Mouse (Mus musculus): ENCODE results near the gene Frs2. TPM values are rescaled to one million over a fixed set of nuclear protein-coding genes. Genes with fewer than 3 reads are reported as not detected.
A peak's percentile ranks its signal among the peaks of the same experiment; 100 is the strongest.

Frs2 gene
- polyA plus RNA-seq, 1 experiment from 2014 or later, result 11.9 TPM

GRCm38 (mm10) chr10:117150764-117151163, 2.4 kb upstream of the Frs2 start:
- no peaks in the 10 kb centered on the region for H3K27me3 ChIP-seq (ENCODE audit: control insufficient read depth, insufficient read depth, low read length)
- H3K4me1 ChIP-seq (replicated peaks; ENCODE audit: control insufficient read depth, insufficient read depth), result peaks cover 4% of the 10 kb centered on the region; the same call in 1 of the 2 replicates
- no peak for ATAC-seq (ENCODE audit: low FRiP score, low TSS enrichment)
- H3K9me3 ChIP-seq (ENCODE audit: control insufficient read depth, low read length), result no peaks in the 10 kb centered on the region
- no peak overlapping the region for H3K9ac ChIP-seq (ENCODE audit: low read length)
- no peaks in the 10 kb centered on the region for H3K36me3 ChIP-seq (ENCODE audit: control insufficient read depth, insufficient read depth, low read length)
- no peak overlapping the region; the same call in 1 of the 2 replicates for H3K4me3 ChIP-seq (ENCODE audit: low read depth, low read length)
- no peak overlapping the region; the same call in 1 of the 2 replicates for H3K4me2 ChIP-seq (replicated peaks; ENCODE audit: low read depth)
- 35% methylated on average over 10 of the region's 10 CpGs for WGBS
- no peak overlapping the region; the same call in 1 of the 2 replicates for H3K27ac ChIP-seq (replicated peaks)
- DNase-seq (ENCODE audit: low spot score), result no peak
- TF ChIP-seq CTCF (IDR thresholded peaks at IDR 0.05; ENCODE audit: low read depth), result no peak
- TF ChIP-seq EP300 (optimal IDR thresholded peaks at IDR 0.05), result no peak

DNA sequence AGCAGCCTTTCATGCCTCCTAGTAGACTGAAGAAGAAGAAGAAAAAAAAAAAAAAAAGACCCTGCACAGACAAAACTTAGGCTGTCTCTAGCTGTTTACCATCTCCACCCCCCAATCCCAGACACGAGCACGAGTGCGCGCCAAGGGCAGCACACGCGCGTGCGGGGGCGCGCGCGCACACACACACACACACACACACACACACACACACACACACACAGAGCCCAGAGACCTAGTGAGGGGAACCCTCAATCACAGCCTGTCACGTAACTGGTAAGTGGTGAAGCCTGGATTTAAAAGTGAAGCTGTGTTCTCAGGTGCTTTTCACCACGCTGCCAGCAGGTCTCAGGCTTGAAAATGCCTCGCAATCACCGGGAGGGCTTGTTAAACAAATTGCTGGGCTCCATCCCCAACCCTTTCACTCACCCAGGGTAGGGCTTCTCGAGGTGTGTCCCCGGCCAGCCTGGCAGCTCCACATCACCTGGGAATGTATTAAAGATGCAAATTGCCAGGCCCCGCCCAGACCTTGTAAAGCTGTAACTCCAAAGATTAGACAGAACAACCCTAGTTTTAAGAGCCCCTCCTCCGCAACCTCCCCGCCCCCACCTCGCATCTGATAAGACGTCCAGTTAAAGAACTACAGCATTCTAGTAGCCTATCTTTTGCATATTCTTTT, 1.7 kb upstream of the Frs2 start:
- Histone ChIP-seq H3K4me2 (replicated peaks; ENCODE audit: low read depth) (peak overlapping the region; percentile 49), H3K27me3 (ENCODE audit: control insufficient read depth, insufficient read depth, low read length) (no peaks in the 10 kb centered on the region), H3K36me3 (ENCODE audit: control insufficient read depth, insufficient read depth, low read length) (no peaks in the 10 kb centered on the region), H3K9ac (ENCODE audit: low read length) (0 out of 2 replicates have a peak overlapping the region, but pooled peaks have one; percentile 5), H3K27ac (replicated peaks) (peak overlapping the region; percentile 61), H3K4me1 (replicated peaks; ENCODE audit: control insufficient read depth, insufficient read depth) (peaks cover 9% of the 10 kb centered on the region), H3K9me3 (ENCODE audit: control insufficient read depth, low read length) (no peaks in the 10 kb centered on the region), H3K4me3 (ENCODE audit: low read depth, low read length) (peak overlapping the region; percentile 30)
- TF ChIP-seq CTCF (IDR thresholded peaks at IDR 0.05; ENCODE audit: low read depth), result no peak; the same call in 1 of the 2 replicates
- no peak for TF ChIP-seq EP300 (optimal IDR thresholded peaks at IDR 0.05)
- ATAC-seq (ENCODE audit: low FRiP score, low TSS enrichment) (peak; percentile 64), DNase-seq (ENCODE audit: low spot score) (peak; percentile 76)
- whole genome bisulfite sequencing, result 5% methylated on average over 22 of the region's 23 CpGs

DNA sequence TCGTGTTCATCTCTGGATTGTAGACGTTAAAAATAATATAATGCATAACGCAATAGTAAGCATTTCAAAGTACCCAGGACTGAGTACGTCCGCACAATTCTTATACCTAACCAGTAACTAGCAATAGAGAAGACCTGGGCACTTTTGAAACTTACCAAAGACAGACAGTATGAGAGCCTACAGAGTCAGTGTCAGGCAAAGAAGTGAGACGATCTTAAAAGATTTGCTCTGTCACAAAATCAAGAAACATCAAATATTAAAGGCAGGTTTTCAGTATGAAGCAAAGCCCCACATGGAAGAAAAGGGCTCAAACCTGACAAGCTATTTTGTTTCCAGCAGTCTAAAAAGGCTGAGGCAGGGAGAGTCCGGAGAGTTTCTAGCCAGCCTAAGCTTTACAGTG, 907 bp upstream of the Frs2 start:
- H3K36me3 ChIP-seq (ENCODE audit: control insufficient read depth, insufficient read depth, low read length), result no peaks in the 10 kb centered on the region
- peak overlapping the region; percentile 73 for H3K4me2 ChIP-seq (replicated peaks; ENCODE audit: low read depth)
- H3K27ac ChIP-seq (replicated peaks), result peak overlapping the region; percentile 96; the same call in 1 of the 2 replicates
- DNase-seq (ENCODE audit: low spot score) (no peak), ATAC-seq (ENCODE audit: low FRiP score, low TSS enrichment) (no peak)
- H3K4me3 ChIP-seq (ENCODE audit: low read depth, low read length), result peak overlapping the region; percentile 98
- H3K27me3 ChIP-seq (ENCODE audit: control insufficient read depth, insufficient read depth, low read length), result no peaks in the 10 kb centered on the region
- H3K9me3 ChIP-seq (ENCODE audit: control insufficient read depth, low read length), result no peaks in the 10 kb centered on the region
- no peak overlapping the region for H3K9ac ChIP-seq (ENCODE audit: low read length)
- TF ChIP-seq EP300 (optimal IDR thresholded peaks at IDR 0.05) (no peak), CTCF (IDR thresholded peaks at IDR 0.05; ENCODE audit: low read depth) (no peak)
- H3K4me1 ChIP-seq (replicated peaks; ENCODE audit: control insufficient read depth, insufficient read depth), result peaks cover 10% of the 10 kb centered on the region
- WGBS, result 19% methylated on average over 7 of the region's 7 CpGs

DNA sequence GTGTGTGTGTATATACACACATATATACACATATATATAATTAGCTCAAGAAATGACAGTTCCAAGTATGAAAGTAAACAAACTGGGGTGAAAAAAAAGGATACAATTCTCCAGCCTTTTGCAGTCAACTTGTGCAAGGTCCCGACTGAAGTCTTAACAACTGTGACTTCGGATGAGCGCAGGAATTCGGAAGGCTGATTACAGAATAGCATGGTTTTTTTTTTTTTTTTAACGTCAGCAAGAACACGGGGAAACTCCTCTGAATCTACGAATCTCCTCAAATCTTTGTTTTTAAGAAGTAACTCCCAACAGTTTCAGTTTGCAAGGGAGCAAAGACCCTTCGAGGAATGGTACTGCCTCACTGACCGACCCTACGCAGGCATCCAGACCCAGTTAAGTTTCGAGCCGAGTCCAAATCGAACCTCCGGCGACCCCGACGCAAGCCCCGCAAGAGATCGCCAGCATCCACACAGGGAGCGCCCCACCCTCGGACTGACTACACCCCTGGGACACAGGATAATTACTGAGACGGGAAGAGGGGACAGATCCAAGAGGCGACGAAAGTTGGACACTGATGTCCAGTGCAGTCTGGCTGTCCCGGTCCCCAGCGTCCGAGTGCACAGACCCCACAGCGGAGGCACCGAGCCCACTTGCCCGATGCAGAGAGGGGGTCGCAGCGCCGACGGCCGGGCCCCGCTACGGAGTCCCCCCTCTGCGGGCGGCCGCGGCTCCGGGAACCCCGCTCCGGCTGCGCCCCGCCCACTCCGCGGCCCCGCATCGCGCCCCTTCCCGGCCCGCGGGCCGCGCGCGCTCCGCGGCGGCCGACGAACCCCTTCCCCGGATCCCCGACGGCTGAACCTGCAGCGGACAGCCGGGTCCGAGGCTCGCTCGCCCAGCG, 622 bp downstream of the Frs2 start:
- TF ChIP-seq EP300 (optimal IDR thresholded peaks at IDR 0.05), result no peak
- no peak for TF ChIP-seq CTCF (IDR thresholded peaks at IDR 0.05; ENCODE audit: low read depth)
- H3K27ac ChIP-seq (replicated peaks), result peak overlapping the region; percentile 96
- WGBS, result under 1% methylated on average over 68 of the region's 72 CpGs
- H3K4me3 ChIP-seq (ENCODE audit: low read depth, low read length), result peak overlapping the region; percentile 98
- H3K9ac ChIP-seq (ENCODE audit: low read length), result peak overlapping the region; percentile 99
- no peaks in the 10 kb centered on the region for H3K36me3 ChIP-seq (ENCODE audit: control insufficient read depth, insufficient read depth, low read length)
- no peaks in the 10 kb centered on the region for H3K9me3 ChIP-seq (ENCODE audit: control insufficient read depth, low read length)
- H3K4me2 ChIP-seq (replicated peaks; ENCODE audit: low read depth), result peak overlapping the region; percentile 73
- peaks cover 10% of the 10 kb centered on the region for H3K4me1 ChIP-seq (replicated peaks; ENCODE audit: control insufficient read depth, insufficient read depth)
- peak; percentile 39 for DNase-seq (ENCODE audit: low spot score)
- no peaks in the 10 kb centered on the region for H3K27me3 ChIP-seq (ENCODE audit: control insufficient read depth, insufficient read depth, low read length)
- ATAC-seq (ENCODE audit: low FRiP score, low TSS enrichment), result peak; percentile 27

- Histone ChIP-seq H3K4me2 (replicated peaks; ENCODE audit: low read depth) (peak overlapping the region; percentile 73), H3K4me3 (ENCODE audit: low read depth, low read length) (no peak overlapping the region), H3K27me3 (ENCODE audit: control insufficient read depth, insufficient read depth, low read length) (no peaks in the 10 kb centered on the region), H3K4me1 (replicated peaks; ENCODE audit: control insufficient read depth, insufficient read depth) (peaks cover 10% of the 10 kb centered on the region), H3K9me3 (ENCODE audit: control insufficient read depth, low read length) (no peaks in the 10 kb centered on the region), H3K36me3 (ENCODE audit: control insufficient read depth, insufficient read depth, low read length) (no peaks in the 10 kb centered on the region), H3K9ac (ENCODE audit: low read length) (0 out of 2 replicates have a peak overlapping the region, but pooled peaks have one; percentile 13), H3K27ac (replicated peaks) (no peak overlapping the region; the same call in 1 of the 2 replicates)
- ATAC-seq (ENCODE audit: low FRiP score, low TSS enrichment) (no peak), DNase-seq (ENCODE audit: low spot score) (no peak)
- TF ChIP-seq CTCF (IDR thresholded peaks at IDR 0.05; ENCODE audit: low read depth) (no peak), EP300 (optimal IDR thresholded peaks at IDR 0.05) (no peak)
- WGBS, result 37% methylated on average over 9 of the region's 9 CpGs
Measured at GRCm38 (mm10) chr10:117146421-117146820, 1.9 kb downstream of the Frs2 start.
